Comparison of ENCODE assay signal across 19 mouse cellular contexts in genomic region chr16:4446395-4446794, GRCm38 (mm10).
"Had no signal": no experiment of that assay in that cellular context is flagged by ENCODE, and none has a peak within 500 bp of the region (broad histone marks: within the 10 kb centered on the region; RNA-seq: fewer than 3 reads in every experiment).

No protein-coding gene starts in this region.

- ATAC-seq: liver, embryonic 12.5 days; midbrain, embryonic 15.5 days had no signal

- H3K27me3 ChIP-seq: limb, embryonic 12.5 days; limb, embryonic 15.5 days; midbrain, embryonic 12.5 days; midbrain, embryonic 15.5 days; neural tube, embryonic 12.5 days; stomach, embryonic 15.5 days had no signal

- H3K4me3 ChIP-seq: limb, embryonic 12.5 days; limb, embryonic 15.5 days; liver, embryonic 12.5 days; liver, embryonic 15.5 days; midbrain, embryonic 12.5 days; midbrain, embryonic 15.5 days; neural tube, embryonic 12.5 days; stomach, embryonic 15.5 days had no signal

- H3K9me3 ChIP-seq: limb, embryonic 12.5 days; limb, embryonic 15.5 days; liver, embryonic 12.5 days; liver, embryonic 15.5 days; midbrain, embryonic 12.5 days; midbrain, embryonic 15.5 days; neural tube, embryonic 12.5 days; stomach, embryonic 15.5 days had no signal

- H3K4me1 ChIP-seq: limb, embryonic 12.5 days; liver, embryonic 15.5 days; midbrain, embryonic 12.5 days; midbrain, embryonic 15.5 days; neural tube, embryonic 12.5 days; stomach, embryonic 15.5 days had no signal

- H3K4me2 ChIP-seq: limb, embryonic 12.5 days; limb, embryonic 15.5 days; liver, embryonic 12.5 days; liver, embryonic 15.5 days; midbrain, embryonic 12.5 days; midbrain, embryonic 15.5 days; neural tube, embryonic 12.5 days; stomach, embryonic 15.5 days had no signal

- H3K9ac ChIP-seq: limb, embryonic 12.5 days; limb, embryonic 15.5 days; liver, embryonic 12.5 days; liver, embryonic 15.5 days; midbrain, embryonic 12.5 days; midbrain, embryonic 15.5 days; neural tube, embryonic 12.5 days; stomach, embryonic 15.5 days had no signal

- H3K36me3 ChIP-seq: limb, embryonic 12.5 days; limb, embryonic 15.5 days; liver, embryonic 12.5 days; liver, embryonic 15.5 days; midbrain, embryonic 12.5 days; midbrain, embryonic 15.5 days; neural tube, embryonic 12.5 days; stomach, embryonic 15.5 days had no signal

- H3K27ac ChIP-seq: limb, embryonic 12.5 days; limb, embryonic 15.5 days; liver, embryonic 12.5 days; liver, embryonic 15.5 days; midbrain, embryonic 12.5 days; midbrain, embryonic 15.5 days; neural tube, embryonic 12.5 days; stomach, embryonic 15.5 days had no signal

- DNase-seq: kidney, adult 9 months; kidney, postnatal 14 days; kidney, postnatal 4 days; left cerebral cortex, postnatal 4 days; lung, adult 2 months; lung, postnatal 14 days; lung, postnatal 4 days; right cerebral cortex, postnatal 4 days; spleen, adult 18-20 months; thymus, adult 18-20 months; thymus, postnatal 36 days had no signal
